Mouse (Mus musculus): ENCODE results near the gene Kcnk2.

Kcnk2 gene

GRCm38 (mm10) chr1:189217751-189218564, 184.1 kb downstream of the Kcnk2 start:
- no peak for DNase-seq (ENCODE audit: low read depth, low spot score)

DNA sequence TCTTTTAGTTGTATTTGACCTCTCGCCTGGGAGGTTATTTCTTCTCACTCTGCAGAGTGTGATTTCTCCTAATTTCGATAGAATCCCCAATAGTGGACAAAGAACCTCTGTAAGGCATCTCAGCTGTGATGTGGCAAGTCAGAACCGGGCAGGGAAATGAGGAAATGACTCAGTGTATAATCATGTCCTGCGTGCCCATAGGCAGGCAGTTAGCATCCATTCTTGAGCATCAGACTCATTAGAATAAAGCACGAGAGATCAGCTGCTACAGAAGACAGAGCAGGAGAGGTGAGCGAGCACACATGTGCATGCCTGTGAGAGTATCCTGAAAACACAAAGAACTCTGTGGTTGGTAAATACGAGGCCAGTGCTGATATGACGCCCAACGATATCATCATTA, 186.9 kb downstream of the Kcnk2 start:
- DNase-seq (ENCODE audit: low read depth, low spot score) = no peak

GRCm38 (mm10) chr1:189214477-189214876, 187.6 kb downstream of the Kcnk2 start:
- DNase-seq (ENCODE audit: low read depth, low spot score) = no peak

DNA sequence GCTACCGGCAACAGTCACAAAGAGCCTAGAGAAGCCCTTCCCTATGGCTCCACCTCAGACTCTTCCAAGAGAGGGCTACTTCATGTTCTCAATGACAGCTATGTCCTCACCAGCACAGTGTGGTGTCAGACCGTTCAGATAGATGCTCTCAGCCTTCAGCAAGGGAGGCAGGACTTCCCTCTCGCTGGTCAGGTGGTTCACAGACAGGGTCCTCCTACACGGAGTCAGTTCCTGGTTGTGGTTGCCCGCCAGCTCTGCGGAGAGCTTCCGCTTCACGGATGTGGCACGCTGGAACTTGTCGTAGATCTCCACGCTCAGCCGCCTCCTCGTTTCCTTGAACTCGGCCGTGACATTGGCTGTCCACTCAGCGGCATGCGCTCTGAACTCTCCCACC, 192.4 kb downstream of the Kcnk2 start:
- no peak for DNase-seq (ENCODE audit: low read depth, low spot score)

DNA sequence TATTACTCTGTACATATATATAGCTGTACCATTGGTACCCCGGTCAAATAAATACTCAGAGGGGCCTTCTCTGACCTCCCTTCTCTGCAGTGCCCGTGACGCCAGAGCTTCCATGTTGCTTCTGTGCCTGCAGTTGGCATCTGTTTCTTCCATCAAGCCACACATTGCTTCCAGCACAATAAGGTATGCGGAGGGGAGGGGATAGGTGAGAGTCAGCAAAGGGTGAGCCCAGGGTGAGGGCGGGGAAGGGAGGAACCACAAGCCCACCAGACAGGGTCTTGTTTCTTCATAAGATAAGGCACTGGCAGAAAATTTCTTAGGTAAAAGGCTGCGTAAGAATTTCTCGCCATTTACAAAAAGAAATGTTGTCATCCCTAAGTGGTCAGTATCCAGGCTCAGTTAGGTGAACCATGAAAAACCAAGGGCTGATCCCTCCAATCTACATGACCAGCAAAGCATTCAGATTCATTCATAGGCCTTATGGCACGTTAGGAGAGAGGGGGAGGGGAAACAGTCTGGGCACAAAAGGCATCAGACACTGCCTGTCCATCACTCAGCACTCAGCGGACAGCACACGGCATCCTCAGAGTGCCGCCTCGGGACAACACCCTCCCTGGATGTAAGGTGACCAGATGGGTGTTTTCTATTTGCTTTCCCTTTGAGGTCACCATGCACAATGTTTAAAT, 192.9 kb downstream of the Kcnk2 start:
- DNase-seq (ENCODE audit: low read depth, low spot score) = no peak

GRCm38 (mm10) chr1:189208605-189209004, 193.5 kb downstream of the Kcnk2 start:
- no peak for DNase-seq (ENCODE audit: low read depth, low spot score)

DNA sequence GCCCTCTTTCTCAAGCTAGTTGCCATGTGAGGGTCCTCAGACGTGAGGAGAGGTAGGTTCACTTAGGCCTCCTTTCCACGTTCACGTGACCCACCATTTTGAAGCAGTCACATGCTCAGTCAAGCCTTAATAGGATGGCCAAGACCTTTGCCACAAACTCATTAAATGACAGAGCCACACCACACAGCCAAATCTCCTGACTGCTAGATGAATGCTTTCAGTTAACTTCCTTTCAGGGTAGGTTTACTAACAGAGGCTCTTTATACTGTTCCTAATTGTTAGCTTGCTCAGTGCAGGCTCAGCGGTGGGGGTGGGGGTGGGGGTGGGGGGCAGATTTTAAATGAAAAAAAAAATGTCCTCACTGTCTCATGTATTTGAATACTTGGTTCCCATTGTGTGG, 206.3 kb downstream of the Kcnk2 start:
- DNase-seq (ENCODE audit: low read depth, low spot score) = no peak

DNA sequence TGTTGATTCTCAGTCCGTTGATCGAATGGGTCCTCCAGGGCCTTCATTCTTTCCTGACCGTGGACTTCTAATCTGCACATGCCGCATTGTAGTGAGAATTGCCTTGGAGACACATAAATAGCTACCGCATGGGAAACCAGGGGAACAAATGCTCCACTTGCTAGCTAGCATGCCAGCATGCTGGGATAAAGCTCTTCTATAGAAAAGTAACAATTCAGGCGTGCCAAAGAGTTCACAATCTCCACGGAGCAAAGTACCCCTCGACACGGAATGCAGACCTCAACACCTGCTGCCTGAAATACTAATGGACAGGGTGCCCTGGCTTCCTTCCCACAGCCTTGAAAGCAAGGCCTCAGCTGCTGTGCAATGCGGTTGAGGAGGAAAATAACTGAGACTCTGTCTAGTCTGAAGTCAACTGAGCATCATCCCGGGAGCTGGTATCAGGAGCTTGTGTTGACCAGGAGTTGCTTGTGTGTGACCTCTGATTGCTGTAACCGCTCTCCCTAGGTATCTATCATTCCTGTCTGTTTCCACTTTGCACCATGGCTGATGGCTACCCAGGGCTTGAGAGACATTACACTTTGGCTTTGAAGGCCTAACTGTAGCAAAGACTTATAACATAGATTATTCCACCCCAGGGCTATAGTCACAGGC, 214.2 kb downstream of the Kcnk2 start:
- DNase-seq (ENCODE audit: low read depth, low spot score) = no peak

- DNase-seq (ENCODE audit: low read depth, low spot score) = no peak
Observed at GRCm38 (mm10) chr1:189185206-189185750, 216.8 kb downstream of the Kcnk2 start.

GRCm38 (mm10) chr1:189177746-189178145, 224.3 kb downstream of the Kcnk2 start:
- no peak for DNase-seq (ENCODE audit: low read depth, low spot score)

- DNase-seq (ENCODE audit: low read depth, low spot score) = no peak
Observed at GRCm38 (mm10) chr1:189173479-189173878, 228.6 kb downstream of the Kcnk2 start.

DNA sequence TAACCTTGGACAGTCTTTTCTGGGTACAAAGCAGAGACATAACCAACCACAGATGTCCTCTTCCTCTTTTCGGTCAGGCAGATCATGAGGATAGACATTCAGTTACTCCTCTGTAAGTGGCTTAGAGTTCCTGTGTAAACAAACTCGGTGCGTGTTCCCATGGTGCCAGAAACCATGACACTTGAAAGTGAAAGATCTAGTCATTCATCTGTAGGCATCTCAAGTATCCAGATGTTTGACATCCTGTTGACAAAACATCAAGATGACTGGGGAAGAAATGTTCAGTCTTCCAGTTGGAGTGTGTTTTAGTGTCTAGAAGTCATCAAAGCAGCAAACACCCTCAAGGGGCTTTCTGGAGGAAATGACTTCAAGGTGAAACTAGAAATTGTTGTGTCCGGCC, 230.9 kb downstream of the Kcnk2 start:
- DNase-seq (ENCODE audit: low read depth, low spot score) = no peak

GRCm38 (mm10) chr1:189165756-189166155, 236.3 kb downstream of the Kcnk2 start:
- DNase-seq (ENCODE audit: low read depth, low spot score) = no peak

DNA sequence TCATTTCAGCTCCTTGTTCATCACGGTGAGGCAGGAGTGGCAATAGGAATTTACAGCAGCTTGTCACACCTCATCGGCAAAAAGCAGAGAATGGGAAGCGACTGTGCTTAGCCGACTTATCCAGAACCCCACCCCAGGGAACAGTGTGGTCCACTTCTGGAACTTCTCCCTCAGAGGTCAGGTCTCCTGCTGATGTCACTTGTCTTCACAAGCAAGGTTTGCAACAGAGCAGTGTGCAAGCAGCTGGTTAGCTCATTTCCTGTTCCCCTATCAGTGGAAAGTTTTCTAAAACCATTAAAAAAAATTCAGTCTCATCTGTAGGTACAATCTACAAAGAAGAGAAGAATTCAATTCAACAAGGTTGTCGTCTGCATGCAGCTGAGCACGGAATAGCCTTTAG, 236.9 kb downstream of the Kcnk2 start:
- no peak for DNase-seq (ENCODE audit: low read depth, low spot score)

DNA sequence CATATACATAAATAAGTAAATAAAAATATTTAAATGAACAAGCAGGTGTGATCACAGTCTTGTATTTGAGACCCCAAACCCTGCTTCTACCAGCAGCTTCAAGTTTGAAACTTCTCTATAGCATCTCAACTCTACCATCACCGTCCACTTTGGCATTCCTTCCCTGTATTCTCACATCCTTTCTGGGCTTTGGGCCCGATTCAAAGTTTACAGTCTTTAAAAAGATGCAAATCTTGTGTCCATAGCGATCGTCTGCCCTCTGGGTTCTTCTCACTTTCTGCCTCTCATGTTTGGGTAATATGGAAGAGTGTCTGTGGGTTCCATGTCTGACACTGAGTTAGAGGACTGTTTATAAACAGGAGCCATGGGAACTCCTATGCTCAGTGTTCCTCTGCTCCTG, 237.4 kb downstream of the Kcnk2 start:
- DNase-seq (ENCODE audit: low read depth, low spot score) = no peak

GRCm38 (mm10) chr1:189164241-189164640, 237.8 kb downstream of the Kcnk2 start:
- DNase-seq (ENCODE audit: low read depth, low spot score) = no peak
